Mouse (Mus musculus) small intestine, adult 2 months (tissue): ENCODE data around the gene Pamr1. TPM values are rescaled to one million over a fixed set of nuclear protein-coding genes. Genes with fewer than 3 reads are reported as not detected.

ENCODE experiments used
- H3K27ac ChIP-seq: fragments of 200-500 bp; 2 replicates; pipeline ENCODE4 v1.5.1; 2012; ENCODE audit warnings: low read depth, low read length, control low read depth, inconsistent platforms; ENCODE audit not compliant: insufficient read depth
- H3K27me3 ChIP-seq: fragments of 200-500 bp; 2 replicates; pipeline ENCODE4 v1.6.1; 2012; ENCODE audit warnings: mild to moderate bottlenecking, moderate library complexity, low read length, inconsistent platforms; ENCODE audit not compliant: control insufficient read depth, insufficient read depth
- H3K36me3 ChIP-seq: fragments of 200-500 bp; 2 replicates; pipeline ENCODE4 v1.6.1; 2012; ENCODE audit warnings: mild to moderate bottlenecking, low read length, control low read depth, inconsistent platforms; ENCODE audit not compliant: control insufficient read depth, insufficient read depth
- H3K4me1 ChIP-seq: fragments of 200-500 bp; 2 replicates; pipeline ENCODE4 v1.6.1; 2012; ENCODE audit warnings: low read length, inconsistent platforms, mixed read lengths; ENCODE audit not compliant: control insufficient read depth, insufficient read depth, insufficient read length
- H3K4me3 ChIP-seq: fragments of 200-500 bp; 2 replicates; pipeline ENCODE4 v1.5.1; 2012; ENCODE audit warnings: low read depth, mild to moderate bottlenecking, control low read depth, inconsistent platforms, low read length, moderate library complexity
- CTCF ChIP-seq: fragments of 200-500 bp; IDR thresholded peaks from 2 replicates; pipeline ENCODE4 v1.5.1; 2012; ENCODE audit warnings: low read depth, mild to moderate bottlenecking, control low read depth, inconsistent platforms, low read length, moderate library complexity, mixed read lengths; ENCODE audit not compliant: insufficient replicate concordance, insufficient read length; ENCODE audit errors: extremely low read depth
- POLR2A ChIP-seq: fragments of 200-500 bp; IDR thresholded peaks from 2 replicates; pipeline ENCODE4 v1.6.1; 2012; ENCODE audit warnings: low read depth, mild to moderate bottlenecking, control low read depth, inconsistent platforms, low read length, moderate library complexity
- WGBS: fragments of 180-500 bp; shearing (Covaris S2); methylation state at CpG from one replicate; pipeline ENCODE4 v1.1.7; 2018; 5-methylcytosine and 5-hydroxymethylcytosine counted together
- polyA plus RNA-seq: library from polyadenylated mRNA; depleted of rRNA; stranded (reverse); fragments of >200 nt; gene quantifications from 2 replicates; pipeline ENCODE4 v1.2.3, GENCODE M21; 2012; rRNA removed

Pamr1 gene
- polyA plus RNA-seq, 1 experiment, result 4.5 TPM

GRCm38 (mm10) chr2:102677400-102677799, 127.6 kb downstream of the Pamr1 start:
- no peak overlapping the region for H3K4me3 ChIP-seq
- no peak overlapping the region for H3K27ac ChIP-seq
- no peaks in the 10 kb centered on the region for H3K4me1 ChIP-seq
- TF ChIP-seq POLR2A, result no peak
- WGBS, result 56% methylated on average over 6 of the region's 6 CpGs
- H3K36me3 ChIP-seq, result no peaks in the 10 kb centered on the region
- no peaks in the 10 kb centered on the region for H3K27me3 ChIP-seq

DNA sequence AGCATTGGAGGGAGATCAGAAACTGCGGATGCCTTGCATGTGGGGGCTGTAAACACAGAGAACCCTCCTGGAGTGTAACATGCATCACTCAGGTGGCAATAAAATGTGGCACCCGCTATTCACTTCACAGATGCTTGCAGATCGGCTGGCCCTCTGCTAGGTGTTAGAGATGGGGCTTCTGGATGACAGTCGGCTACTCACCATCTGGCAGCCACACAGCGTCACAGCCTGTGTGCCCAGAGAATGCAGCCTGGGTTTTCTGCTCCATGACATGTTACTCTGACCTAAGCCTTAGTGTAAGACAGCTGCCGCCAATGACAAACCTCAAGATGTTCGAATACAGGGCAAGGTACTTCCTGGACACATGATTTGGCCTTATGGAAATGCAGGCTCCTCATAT, 131.5 kb downstream of the Pamr1 start:
- TF ChIP-seq CTCF (no peak), POLR2A (no peak)
- Histone ChIP-seq H3K27ac (no peak overlapping the region), H3K36me3 (no peaks in the 10 kb centered on the region), H3K4me1 (no peaks in the 10 kb centered on the region), H3K27me3 (no peaks in the 10 kb centered on the region), H3K4me3 (no peak overlapping the region)
- 77% methylated on average over 7 of the region's 7 CpGs for WGBS

- Histone ChIP-seq H3K27ac (no peak overlapping the region), H3K36me3 (no peaks in the 10 kb centered on the region), H3K27me3 (no peaks in the 10 kb centered on the region), H3K4me3 (no peak overlapping the region), H3K4me1 (no peaks in the 10 kb centered on the region)
- 56% methylated on average over 5 of the region's 5 CpGs for WGBS
- TF ChIP-seq CTCF (peak; percentile 53; the same call in 1 of the 2 replicates), POLR2A (no peak)
Observed at GRCm38 (mm10) chr2:102682168-102682567, 132.4 kb downstream of the Pamr1 start.

DNA sequence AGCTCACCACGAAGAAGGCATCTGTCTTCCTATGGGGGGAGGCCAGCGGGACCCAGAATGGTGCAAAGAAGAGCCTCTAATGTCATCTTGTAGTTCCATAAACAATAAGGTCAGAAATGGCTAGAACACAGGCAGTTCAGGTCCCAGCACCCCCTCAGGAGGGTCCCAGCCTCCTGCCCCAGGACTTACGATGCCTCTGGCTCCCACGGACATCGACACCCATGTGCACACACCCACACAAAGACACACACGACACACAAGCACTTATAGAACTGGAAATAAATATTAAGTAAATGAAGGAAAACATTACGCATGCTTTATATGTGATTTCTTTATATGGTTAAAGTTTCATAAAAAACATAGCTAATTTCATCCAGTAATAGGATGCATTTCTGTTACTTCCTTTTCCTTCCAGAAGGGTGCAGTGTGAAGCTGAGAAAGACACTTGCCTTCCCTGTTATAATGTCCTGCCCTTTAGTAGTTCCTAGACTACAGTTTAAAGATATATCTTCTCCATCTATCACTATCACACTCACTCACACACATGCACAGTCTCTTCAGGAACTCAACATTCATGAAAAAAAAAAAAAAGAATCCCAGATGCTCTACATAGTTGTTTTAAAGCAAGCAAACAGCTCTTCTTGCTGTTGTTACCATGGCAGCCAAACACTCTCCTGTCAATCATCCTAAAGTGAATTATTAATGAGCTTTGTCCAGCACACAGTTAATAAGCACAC, 135.7 kb downstream of the Pamr1 start:
- no peaks in the 10 kb centered on the region for H3K4me1 ChIP-seq
- no peak overlapping the region for H3K27ac ChIP-seq
- no peak for TF ChIP-seq POLR2A
- TF ChIP-seq CTCF, result no peak
- no peaks in the 10 kb centered on the region for H3K36me3 ChIP-seq
- 88% methylated on average over 7 of the region's 7 CpGs for WGBS
- no peaks in the 10 kb centered on the region for H3K27me3 ChIP-seq
- H3K4me3 ChIP-seq, result peak overlapping the region; percentile 16; the same call in 1 of the 2 replicates

GRCm38 (mm10) chr2:102686108-102686450, 136.3 kb downstream of the Pamr1 start:
- no peaks in the 10 kb centered on the region for H3K27me3 ChIP-seq
- TF ChIP-seq POLR2A (no peak), CTCF (no peak)
- WGBS, result 28% methylated on average over 9 of the region's 9 CpGs
- H3K4me1 ChIP-seq, result no peaks in the 10 kb centered on the region
- H3K27ac ChIP-seq, result no peak overlapping the region
- no peaks in the 10 kb centered on the region for H3K36me3 ChIP-seq
- peak overlapping the region; percentile 16; the same call in 1 of the 2 replicates for H3K4me3 ChIP-seq

Other genes starting within 250 kb of the Pamr1 start
- gene Trim44, start 142.2 kb upstream of the Pamr1 start, polyA plus RNA-seq, result 4.1 and 4.2 TPM in 2 replicates
- gene Fjx1, start 97.5 kb upstream of the Pamr1 start, polyA plus RNA-seq, result 1.0 and 1.3 TPM in 2 replicates
- gene Slc1a2, start 108.6 kb downstream of the Pamr1 start, polyA plus RNA-seq, result 0.25 and 1.1 TPM in 2 replicates